Mouse (Mus musculus): Measurements from ENCODE around the gene Psme3. TPM values are rescaled to one million over a fixed set of nuclear protein-coding genes. Genes with fewer than 3 reads are reported as not detected.

The Psme3 gene
- polyA plus RNA-seq, 1 experiment from 2014 or later, result 158 TPM

- H3K9ac ChIP-seq (ENCODE audit: low read length), result peak overlapping the region; percentile 12; the same call in 1 of the 2 replicates
- H3K27me3 ChIP-seq (ENCODE audit: control insufficient read depth, insufficient read depth, low read length), result peaks cover 5% of the 10 kb centered on the region; the same call in 1 of the 2 replicates
- no peak overlapping the region for H3K27ac ChIP-seq (replicated peaks; ENCODE audit: low read depth, low read length)
- peak overlapping the region; percentile 58; the same call in 1 of the 2 replicates for H3K4me3 ChIP-seq (ENCODE audit: low read depth, low read length)
- H3K9me3 ChIP-seq (ENCODE audit: control insufficient read depth, low read length), result no peaks in the 10 kb centered on the region
- WGBS, result 58% methylated on average over 14 of the region's 14 CpGs
- DNase-seq (ENCODE audit: low spot score) (no peak), ATAC-seq (ENCODE audit: insufficient number of reproducible peaks, low FRiP score, low TSS enrichment, low read depth) (no peak)
- peaks cover 12% of the 10 kb centered on the region for H3K4me1 ChIP-seq (ENCODE audit: control insufficient read depth, insufficient read depth, low read length)
- H3K36me3 ChIP-seq (ENCODE audit: control insufficient read depth, insufficient read depth, low read length), result peaks cover 2% of the 10 kb centered on the region; the same call in 1 of the 2 replicates
- peak overlapping the region; percentile 42; the same call in 1 of the 2 replicates for H3K4me2 ChIP-seq (ENCODE audit: low read depth, severe bottlenecking)
These were observed 36.8 kb upstream of the Psme3 start for GRCm38 (mm10) chr11:101279193-101279569.

GRCm38 (mm10) chr11:101280837-101281236 is 35.2 kb upstream of the Psme3 start:
- WGBS, result 54% methylated on average over 7 of the region's 7 CpGs
- ATAC-seq (ENCODE audit: insufficient number of reproducible peaks, low FRiP score, low TSS enrichment, low read depth) (no peak), DNase-seq (ENCODE audit: low spot score) (no peak)
- Histone ChIP-seq H3K4me3 (ENCODE audit: low read depth, low read length) (no peak overlapping the region), H3K9ac (ENCODE audit: low read length) (no peak overlapping the region), H3K27me3 (ENCODE audit: control insufficient read depth, insufficient read depth, low read length) (peaks cover 5% of the 10 kb centered on the region; the same call in 1 of the 2 replicates), H3K9me3 (ENCODE audit: control insufficient read depth, low read length) (no peaks in the 10 kb centered on the region), H3K36me3 (ENCODE audit: control insufficient read depth, insufficient read depth, low read length) (peaks cover 2% of the 10 kb centered on the region; the same call in 1 of the 2 replicates), H3K4me1 (ENCODE audit: control insufficient read depth, insufficient read depth, low read length) (peaks cover 12% of the 10 kb centered on the region), H3K4me2 (ENCODE audit: low read depth, severe bottlenecking) (no peak overlapping the region), H3K27ac (replicated peaks; ENCODE audit: low read depth, low read length) (no peak overlapping the region)

- DNase-seq (ENCODE audit: low spot score) (no peak), ATAC-seq (ENCODE audit: insufficient number of reproducible peaks, low FRiP score, low TSS enrichment, low read depth) (no peak)
- no peak overlapping the region for H3K9ac ChIP-seq (ENCODE audit: low read length)
- H3K27me3 ChIP-seq (ENCODE audit: control insufficient read depth, insufficient read depth, low read length), result no peaks in the 10 kb centered on the region
- H3K36me3 ChIP-seq (ENCODE audit: control insufficient read depth, insufficient read depth, low read length), result no peaks in the 10 kb centered on the region
- no peak overlapping the region for H3K4me3 ChIP-seq (ENCODE audit: low read depth, low read length)
- 47% methylated on average over 5 of the region's 5 CpGs for WGBS
- H3K4me2 ChIP-seq (ENCODE audit: low read depth, severe bottlenecking), result no peak overlapping the region
- no peak overlapping the region for H3K27ac ChIP-seq (replicated peaks; ENCODE audit: low read depth, low read length)
- H3K9me3 ChIP-seq (ENCODE audit: control insufficient read depth, low read length), result no peaks in the 10 kb centered on the region
- peaks cover 2% of the 10 kb centered on the region; the same call in 1 of the 2 replicates for H3K4me1 ChIP-seq (ENCODE audit: control insufficient read depth, insufficient read depth, low read length)
These were observed 33.1 kb upstream of the Psme3 start for GRCm38 (mm10) chr11:101282896-101283295.

GRCm38 (mm10) chr11:101283805-101284204 is 32.2 kb upstream of the Psme3 start:
- no peaks in the 10 kb centered on the region for H3K4me1 ChIP-seq (ENCODE audit: control insufficient read depth, insufficient read depth, low read length)
- DNase-seq (ENCODE audit: low spot score) (no peak), ATAC-seq (ENCODE audit: insufficient number of reproducible peaks, low FRiP score, low TSS enrichment, low read depth) (no peak)
- no peak overlapping the region for H3K4me2 ChIP-seq (ENCODE audit: low read depth, severe bottlenecking)
- H3K9ac ChIP-seq (ENCODE audit: low read length), result no peak overlapping the region
- no peaks in the 10 kb centered on the region; the same call in 1 of the 2 replicates for H3K36me3 ChIP-seq (ENCODE audit: control insufficient read depth, insufficient read depth, low read length)
- no peaks in the 10 kb centered on the region for H3K27me3 ChIP-seq (ENCODE audit: control insufficient read depth, insufficient read depth, low read length)
- H3K9me3 ChIP-seq (ENCODE audit: control insufficient read depth, low read length), result no peaks in the 10 kb centered on the region
- H3K27ac ChIP-seq (replicated peaks; ENCODE audit: low read depth, low read length), result no peak overlapping the region
- no peak overlapping the region for H3K4me3 ChIP-seq (ENCODE audit: low read depth, low read length)
- WGBS, result 71% methylated on average over 4 of the region's 4 CpGs

GRCm38 (mm10) chr11:101287306-101287705 is 28.7 kb upstream of the Psme3 start:
- 88% methylated on average over 9 of the region's 9 CpGs for WGBS
- ATAC-seq (ENCODE audit: insufficient number of reproducible peaks, low FRiP score, low TSS enrichment, low read depth), result no peak
- Histone ChIP-seq H3K9ac (ENCODE audit: low read length) (no peak overlapping the region), H3K4me1 (ENCODE audit: control insufficient read depth, insufficient read depth, low read length) (no peaks in the 10 kb centered on the region), H3K4me3 (ENCODE audit: low read depth, low read length) (no peak overlapping the region), H3K4me2 (ENCODE audit: low read depth, severe bottlenecking) (no peak overlapping the region), H3K27ac (replicated peaks; ENCODE audit: low read depth, low read length) (no peak overlapping the region), H3K9me3 (ENCODE audit: control insufficient read depth, low read length) (no peaks in the 10 kb centered on the region), H3K27me3 (ENCODE audit: control insufficient read depth, insufficient read depth, low read length) (no peaks in the 10 kb centered on the region), H3K36me3 (ENCODE audit: control insufficient read depth, insufficient read depth, low read length) (peaks cover 5% of the 10 kb centered on the region; the same call in 1 of the 2 replicates)
- no peak for DNase-seq (ENCODE audit: low spot score)

GRCm38 (mm10) chr11:101291231-101291630 is 24.8 kb upstream of the Psme3 start:
- Histone ChIP-seq H3K9me3 (ENCODE audit: control insufficient read depth, low read length) (no peaks in the 10 kb centered on the region), H3K9ac (ENCODE audit: low read length) (no peak overlapping the region), H3K27ac (replicated peaks; ENCODE audit: low read depth, low read length) (no peak overlapping the region), H3K27me3 (ENCODE audit: control insufficient read depth, insufficient read depth, low read length) (no peaks in the 10 kb centered on the region), H3K4me3 (ENCODE audit: low read depth, low read length) (no peak overlapping the region), H3K36me3 (ENCODE audit: control insufficient read depth, insufficient read depth, low read length) (peaks cover 16% of the 10 kb centered on the region; the same call in 1 of the 2 replicates), H3K4me1 (ENCODE audit: control insufficient read depth, insufficient read depth, low read length) (no peaks in the 10 kb centered on the region), H3K4me2 (ENCODE audit: low read depth, severe bottlenecking) (no peak overlapping the region)
- no peak for ATAC-seq (ENCODE audit: insufficient number of reproducible peaks, low FRiP score, low TSS enrichment, low read depth)
- 92% methylated on average over 8 of the region's 8 CpGs for WGBS
- DNase-seq (ENCODE audit: low spot score), result no peak

- 93% methylated on average over 8 of the region's 8 CpGs for WGBS
- no peak overlapping the region for H3K4me2 ChIP-seq (ENCODE audit: low read depth, severe bottlenecking)
- H3K27ac ChIP-seq (replicated peaks; ENCODE audit: low read depth, low read length), result no peak overlapping the region
- DNase-seq (ENCODE audit: low spot score) (no peak), ATAC-seq (ENCODE audit: insufficient number of reproducible peaks, low FRiP score, low TSS enrichment, low read depth) (no peak)
- H3K27me3 ChIP-seq (ENCODE audit: control insufficient read depth, insufficient read depth, low read length), result no peaks in the 10 kb centered on the region
- H3K9ac ChIP-seq (ENCODE audit: low read length), result no peak overlapping the region
- H3K4me3 ChIP-seq (ENCODE audit: low read depth, low read length), result no peak overlapping the region
- H3K4me1 ChIP-seq (ENCODE audit: control insufficient read depth, insufficient read depth, low read length), result no peaks in the 10 kb centered on the region
- H3K36me3 ChIP-seq (ENCODE audit: control insufficient read depth, insufficient read depth, low read length), result peaks cover 20% of the 10 kb centered on the region
- H3K9me3 ChIP-seq (ENCODE audit: control insufficient read depth, low read length), result no peaks in the 10 kb centered on the region
These were observed 20.8 kb upstream of the Psme3 start for GRCm38 (mm10) chr11:101295191-101295590.

- H3K9ac ChIP-seq (ENCODE audit: low read length), result 0 out of 2 replicates have a peak overlapping the region, but pooled peaks have one; percentile 83
- 68% methylated on average over 7 of the region's 7 CpGs for WGBS
These were observed 15.1 kb upstream of the Psme3 start for GRCm38 (mm10) chr11:101300881-101301280.

More at GRCm38 (mm10) chr11:101300881-101301280, 15.1 kb upstream of the Psme3 start:
- DNase-seq (ENCODE audit: low spot score) (no peak), ATAC-seq (ENCODE audit: insufficient number of reproducible peaks, low FRiP score, low TSS enrichment, low read depth) (no peak)
- Histone ChIP-seq H3K4me2 (ENCODE audit: low read depth, severe bottlenecking) (peak overlapping the region; percentile 99), H3K4me1 (ENCODE audit: control insufficient read depth, insufficient read depth, low read length) (peaks cover 5% of the 10 kb centered on the region), H3K9me3 (ENCODE audit: control insufficient read depth, low read length) (no peaks in the 10 kb centered on the region), H3K36me3 (ENCODE audit: control insufficient read depth, insufficient read depth, low read length) (peaks cover 6% of the 10 kb centered on the region), H3K4me3 (ENCODE audit: low read depth, low read length) (peak overlapping the region; percentile 94), H3K27ac (replicated peaks; ENCODE audit: low read depth, low read length) (no peak overlapping the region), H3K27me3 (ENCODE audit: control insufficient read depth, insufficient read depth, low read length) (no peaks in the 10 kb centered on the region)
